Mouse (Mus musculus): Measurements from ENCODE around the gene Hdlbp.

GRCm38 (mm10) chr1:93495312-93495711, 16.7 kb upstream of the Hdlbp start:
- TF ChIP-seq GATA1 (IDR thresholded peaks at IDR 0.05; ENCODE audit: low read length): no peak
- no peak for TF ChIP-seq TAL1 (IDR thresholded peaks at IDR 0.05; ENCODE audit: low read length)
